Mouse (Mus musculus) NIH3T3 (cell line): ENCODE measurements at regions not wholly inside any gene's neighbourhood (a gene's known extent, or its start where the extent isn't known, plus 50 kb on each side); places are given as distances from the start of the nearest gene placed in this dataset.

ENCODE experiments used
- DNase-seq: peaks from one replicate; pipeline ENCODE4 v3.0.0-alpha.2; 2012; ENCODE audit warnings: low read depth

GRCm38 (mm10) chr16:50852081-50852480, 261.1 kb upstream of the Ccdc54 start:
- no peak for DNase-seq

GRCm38 (mm10) chr16:50847693-50848092, 256.7 kb upstream of the Ccdc54 start:
- no peak for DNase-seq

- no peak for DNase-seq
These were observed 255.6 kb upstream of the Ccdc54 start for GRCm38 (mm10) chr16:50846505-50846904.

- peak; percentile 81 for DNase-seq
These were observed 251.0 kb upstream of the Ccdc54 start for GRCm38 (mm10) chr16:50841677-50842580.

GRCm38 (mm10) chr16:50841205-50841604, 250.3 kb upstream of the Ccdc54 start:
- DNase-seq: no peak

GRCm38 (mm10) chr16:50839665-50840064, 248.7 kb upstream of the Ccdc54 start:
- DNase-seq: no peak

- DNase-seq: no peak
These were observed 246.5 kb upstream of the Ccdc54 start for GRCm38 (mm10) chr16:50837416-50837815.

- DNase-seq: no peak
These were observed 245.5 kb upstream of the Ccdc54 start for GRCm38 (mm10) chr16:50836457-50836856.

GRCm38 (mm10) chr16:50833357-50833756, 242.4 kb upstream of the Ccdc54 start:
- DNase-seq: no peak

- DNase-seq: no peak
These were observed 231.4 kb upstream of the Ccdc54 start for GRCm38 (mm10) chr16:50822352-50822751.

- DNase-seq: peak; percentile 43
These were observed 223.7 kb upstream of the Ccdc54 start for GRCm38 (mm10) chr16:50814626-50815025.

- peak; percentile 63 for DNase-seq
These were observed 208.3 kb upstream of the Ccdc54 start for GRCm38 (mm10) chr16:50799145-50799794.

GRCm38 (mm10) chr16:50798095-50798494, 207.1 kb upstream of the Ccdc54 start:
- DNase-seq: peak; percentile 2

- no peak for DNase-seq
These were observed 202.0 kb upstream of the Ccdc54 start for GRCm38 (mm10) chr16:50792960-50793359.

- no peak for DNase-seq
These were observed 201.6 kb upstream of the Ccdc54 start for GRCm38 (mm10) chr16:50792506-50792905.

GRCm38 (mm10) chr16:50788702-50789101, 197.7 kb upstream of the Ccdc54 start:
- no peak for DNase-seq

- no peak for DNase-seq
These were observed 195.2 kb upstream of the Ccdc54 start for GRCm38 (mm10) chr16:50786199-50786598.

- DNase-seq: no peak
These were observed 194.4 kb upstream of the Ccdc54 start for GRCm38 (mm10) chr16:50785384-50785783.

GRCm38 (mm10) chr16:50784651-50785228, 193.8 kb upstream of the Ccdc54 start:
- peak; percentile 2 for DNase-seq

GRCm38 (mm10) chr16:50783784-50784650, 193.1 kb upstream of the Ccdc54 start:
- no peak for DNase-seq

- no peak for DNase-seq
These were observed 192.3 kb upstream of the Ccdc54 start for GRCm38 (mm10) chr16:50783240-50783639.
